Comparison of ENCODE assay signal across 9 mouse cellular contexts in the genomic region with DNA sequence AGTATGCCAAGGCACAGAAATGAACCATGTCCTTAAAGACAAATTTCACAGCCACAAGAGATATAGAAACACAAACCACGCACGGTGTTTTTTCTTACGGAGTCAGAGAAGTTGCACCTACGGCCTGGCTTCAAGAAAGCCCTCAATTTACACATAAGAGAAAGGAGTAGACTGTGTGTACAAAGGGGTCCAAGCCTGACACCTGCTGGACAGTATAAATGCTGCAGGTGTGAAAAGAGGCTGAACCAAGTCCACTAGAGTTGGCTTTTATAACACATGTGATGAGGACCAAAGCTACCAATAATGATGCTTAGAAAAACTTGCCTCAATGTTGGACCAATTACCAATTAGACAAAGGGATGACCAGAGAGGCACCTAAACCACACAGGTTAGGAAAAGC. TPM values are rescaled to one million over a fixed set of nuclear protein-coding genes. Genes with fewer than 3 reads are reported as not detected.
DNase-seq lines count a peak whose midpoint lies in the region; ATAC-seq and TF ChIP-seq lines count a peak whose summit lies in the region.
"Had no signal": no experiment of that assay in that cellular context is flagged by ENCODE, and none has a peak within 500 bp of the region (broad histone marks: within the 10 kb centered on the region; RNA-seq: fewer than 3 reads in every experiment).

No protein-coding gene starts in this region.

- ATAC-seq in forebrain, embryonic 11.5 days (replicated peaks; ENCODE audit: low FRiP score) = no peak
- ATAC-seq in limb, embryonic 11.5 days (ENCODE audit: insufficient number of reproducible peaks, low FRiP score, low TSS enrichment, low read depth) = no peak

- peak; percentile 6 for DNase-seq in ovary, postnatal 10 days (ENCODE audit: low spot score)
- no peak for DNase-seq in ovary, adult 18-20 months (ENCODE audit: low spot score)
- peak; percentile 31 for DNase-seq in c-Kit-negative CD71-positive TER-119-positive erythroid progenitor cells, embryonic 14.5 days (ENCODE audit: low read depth, low spot score)
- peak; percentile 70 for DNase-seq in forebrain, embryonic 11.5 days (ENCODE audit: low spot score)
- DNase-seq in kidney, adult 2 months = peak; percentile 73
- peak; percentile 77 for DNase-seq in limb, embryonic 11.5 days (ENCODE audit: low spot score)
- peak; percentile 48 to 66 for DNase-seq in natural killer cell, adult 2 months (ENCODE audit: low spot score in 2 of 2)
- DNase-seq in thymus, adult 2 months = peak; percentile 63

- no peaks in the 10 kb centered on the region for H3K9me3 ChIP-seq in forebrain, embryonic 11.5 days (ENCODE audit: control insufficient read depth, low read length)
- H3K9me3 ChIP-seq in limb, embryonic 11.5 days (ENCODE audit: control insufficient read depth, low read length) = no peaks in the 10 kb centered on the region

- peaks cover 4% of the 10 kb centered on the region; the same call in 1 of the 2 replicates for H3K36me3 ChIP-seq in forebrain, embryonic 11.5 days (ENCODE audit: control insufficient read depth, insufficient read depth, low read length)
- H3K36me3 ChIP-seq in kidney, adult 2 months (ENCODE audit: control insufficient read depth, insufficient read depth, low read length) = no peaks in the 10 kb centered on the region
- peaks cover 5% of the 10 kb centered on the region; the same call in 1 of the 2 replicates for H3K36me3 ChIP-seq in limb, embryonic 11.5 days (ENCODE audit: control insufficient read depth, insufficient read depth, low read length)
- H3K36me3 ChIP-seq in thymus, adult 2 months (ENCODE audit: control insufficient read depth, insufficient read depth, low read length) = no peaks in the 10 kb centered on the region

- H3K4me3 ChIP-seq in forebrain, embryonic 11.5 days (ENCODE audit: low read depth, low read length) = no peak overlapping the region
- no peak overlapping the region for H3K4me3 ChIP-seq in kidney, adult 2 months (ENCODE audit: insufficient read depth, low read depth, low read length)
- H3K4me3 ChIP-seq in limb, embryonic 11.5 days (ENCODE audit: low read depth, low read length) = no peak overlapping the region
- H3K4me3 ChIP-seq in thymus, adult 2 months (ENCODE audit: control insufficient read depth, insufficient read depth, low read length) = no peak overlapping the region
- H3K4me3 ChIP-seq: myocyte had no signal

- peak; percentile 54 for TF ChIP-seq CTCF in kidney, adult 2 months (conservative IDR thresholded peaks at IDR 0.05; ENCODE audit: insufficient read depth, insufficient read length, low read depth, low read length)
- TF ChIP-seq CTCF in thymus, adult 2 months (IDR thresholded peaks at IDR 0.05; ENCODE audit: borderline replicate concordance, control insufficient read depth, extremely low read depth, insufficient read depth, low read length, poor library complexity) = no peak

- H3K27ac ChIP-seq in forebrain, embryonic 11.5 days (ENCODE audit: low read depth, low read length) = no peak overlapping the region
- no peak overlapping the region for H3K27ac ChIP-seq in kidney, adult 2 months (ENCODE audit: insufficient read depth, low read depth, low read length)
- H3K27ac ChIP-seq in limb, embryonic 11.5 days (replicated peaks; ENCODE audit: low read depth, low read length) = no peak overlapping the region
- no peak overlapping the region for H3K27ac ChIP-seq in thymus, adult 2 months (ENCODE audit: control insufficient read depth, insufficient read depth, low read length)

- H3K4me1 ChIP-seq in forebrain, embryonic 11.5 days (replicated peaks; ENCODE audit: control insufficient read depth, insufficient read depth, low read length) = 0 out of 2 replicates have a peak, but pooled peaks cover 6% of the 10 kb centered on the region
- H3K4me1 ChIP-seq in kidney, adult 2 months (ENCODE audit: control insufficient read depth, insufficient read depth, low read length) = no peaks in the 10 kb centered on the region
- no peaks in the 10 kb centered on the region for H3K4me1 ChIP-seq in limb, embryonic 11.5 days (ENCODE audit: control insufficient read depth, insufficient read depth, low read length)
- peaks cover 4% of the 10 kb centered on the region; the same call in 1 of the 2 replicates for H3K4me1 ChIP-seq in thymus, adult 2 months (replicated peaks; ENCODE audit: control insufficient read depth, insufficient read depth, low read length)

- H3K9ac ChIP-seq in forebrain, embryonic 11.5 days (ENCODE audit: low read length) = no peak overlapping the region
- no peak overlapping the region for H3K9ac ChIP-seq in limb, embryonic 11.5 days (ENCODE audit: low read length)

- 66% methylated on average over 4 of the region's 4 CpGs for WGBS in forebrain, embryonic 11.5 days
- 20% methylated on average over 4 of the region's 4 CpGs for WGBS in kidney, adult 2 months
- 74% methylated on average over 4 of the region's 4 CpGs for WGBS in limb, embryonic 11.5 days
- WGBS in thymus, adult 2 months = 24% methylated on average over 4 of the region's 4 CpGs

- H3K4me2 ChIP-seq in forebrain, embryonic 11.5 days (ENCODE audit: low read depth, low read length, severe bottlenecking) = no peak overlapping the region
- no peak overlapping the region for H3K4me2 ChIP-seq in limb, embryonic 11.5 days (ENCODE audit: low read depth, severe bottlenecking)

- H3K27me3 ChIP-seq in forebrain, embryonic 11.5 days (ENCODE audit: control insufficient read depth, insufficient read depth, low read length) = no peaks in the 10 kb centered on the region
- H3K27me3 ChIP-seq in kidney, adult 2 months (replicated peaks; ENCODE audit: control insufficient read depth, insufficient read depth, low read length) = no peaks in the 10 kb centered on the region
- H3K27me3 ChIP-seq in limb, embryonic 11.5 days (ENCODE audit: control insufficient read depth, insufficient read depth, low read length) = no peaks in the 10 kb centered on the region
- no peaks in the 10 kb centered on the region for H3K27me3 ChIP-seq in thymus, adult 2 months (ENCODE audit: control insufficient read depth, insufficient read depth, low read length)

- no peak for TF ChIP-seq POLR2A in kidney, adult 2 months (IDR thresholded peaks at IDR 0.05; ENCODE audit: low read depth, low read length)
- TF ChIP-seq POLR2A in thymus, adult 2 months (IDR thresholded peaks at IDR 0.05; ENCODE audit: control insufficient read depth, extremely low read depth, insufficient read depth, low read length, poor library complexity) = no peak

RNA-seq across cellular contexts. Expression of a gene that starts 2.9 kb away (rescaled TPM):
- polyA plus RNA-seq in forebrain, embryonic 11.5 days (2014; fragmentation: Nextera tagmentation; extraction: Ambion mirVana) = 68.7 TPM in 2 replicates
- 1.5 and 1.6 TPM in 2 replicates for polyA plus RNA-seq in kidney, adult 2 months (2012; rRNA removed)
- 55.8 and 57.3 TPM in 2 replicates for polyA plus RNA-seq in limb, embryonic 11.5 days (2014; fragmentation: Nextera tagmentation; extraction: Ambion mirVana)
- 3.8 and 5.2 TPM in 2 replicates for polyA plus RNA-seq in thymus, adult 2 months (2012; rRNA removed)

RNA-seq across cellular contexts. Expression of a gene that starts 34.7 kb away (rescaled TPM):
- 137 and 142 TPM in 2 replicates for polyA plus RNA-seq in forebrain, embryonic 11.5 days (2014; fragmentation: Nextera tagmentation; extraction: Ambion mirVana)
- 21.0 and 28.5 TPM in 2 replicates for polyA plus RNA-seq in kidney, adult 2 months (2012; rRNA removed)
- polyA plus RNA-seq in limb, embryonic 11.5 days (2014; fragmentation: Nextera tagmentation; extraction: Ambion mirVana) = 88.6 and 97.9 TPM in 2 replicates
- polyA plus RNA-seq in thymus, adult 2 months (2012; rRNA removed) = 31.9 and 33.2 TPM in 2 replicates
